ENCODE assay signal across 12 mouse cellular contexts in genomic region chr14:121876190-121876589, GRCm38 (mm10). TPM values are rescaled to one million over a fixed set of nuclear protein-coding genes. Genes with fewer than 3 reads are reported as not detected.
"Had no signal": no experiment of that assay in that cellular context is flagged by ENCODE, and none has a peak within 500 bp of the region (broad histone marks: within the 10 kb centered on the region; RNA-seq: fewer than 3 reads in every experiment).

No protein-coding gene starts in this region.

RNA-seq across cellular contexts. Expression of gene Gpr18, which starts 39.4 kb away (rescaled TPM):
- total RNA-seq: left cerebral cortex, postnatal 10 days; left cerebral cortex, postnatal 14 days; left cerebral cortex, postnatal 25 days; left cerebral cortex, postnatal 36 days; left cerebral cortex, postnatal 4 days; midbrain, postnatal 0 days had no signal
- polyA plus RNA-seq: limb, embryonic 14.5 days; liver, embryonic 11.5 days; liver, embryonic 12.5 days; liver, embryonic 13.5 days; midbrain, embryonic 14.5 days; myocyte had no signal
